Mouse (Mus musculus): Measurements from ENCODE around the gene Baiap2. TPM values are rescaled to one million over a fixed set of nuclear protein-coding genes. Genes with fewer than 3 reads are reported as not detected.

The Baiap2 gene
- polyA plus RNA-seq, 1 experiment from 2014 or later, result 9.8 TPM

DNA sequence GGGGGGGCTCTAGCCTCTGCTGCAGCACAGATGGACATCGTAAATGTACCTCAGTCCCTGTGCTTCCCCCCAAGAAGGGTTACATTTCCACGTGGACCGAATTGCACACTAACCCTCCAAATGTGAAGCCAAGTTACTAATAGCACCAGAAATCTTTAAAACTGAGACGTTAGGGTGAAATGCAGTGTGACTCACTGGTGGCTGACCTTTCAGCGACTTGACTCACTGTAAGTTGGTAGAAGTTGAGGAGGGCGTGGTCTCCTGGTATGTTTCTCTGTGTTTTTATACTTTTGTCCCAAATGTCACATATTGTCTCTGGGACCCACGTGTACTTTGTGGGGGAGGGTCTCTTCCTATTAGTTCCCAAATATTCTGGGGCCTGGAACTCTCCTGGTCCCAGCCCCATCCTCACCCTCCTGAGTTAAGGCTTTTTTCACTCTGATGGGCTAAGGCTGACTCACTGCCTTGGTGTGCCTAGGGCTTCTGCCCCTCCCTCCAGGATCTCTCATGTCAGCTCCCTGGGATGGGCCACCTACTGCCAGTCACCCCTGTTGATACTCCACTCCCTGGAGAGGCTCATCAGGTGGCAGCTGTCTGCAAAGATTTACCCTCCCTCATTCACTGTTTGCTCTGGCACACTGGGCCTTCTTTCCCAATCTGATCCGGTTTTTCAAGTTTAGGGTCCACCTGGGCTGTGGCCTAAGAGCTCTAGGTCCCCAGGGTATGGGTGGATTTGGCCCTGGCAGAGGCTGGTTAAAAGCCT, 33.4 kb downstream of the Baiap2 start:
- no peaks in the 10 kb centered on the region for H3K4me1 ChIP-seq (ENCODE audit: control insufficient read depth, insufficient read depth, low read length)
- no peak overlapping the region for H3K4me3 ChIP-seq (ENCODE audit: low read depth, low read length)
- H3K9ac ChIP-seq (ENCODE audit: low read length), result no peak overlapping the region
- peak; percentile 72 for DNase-seq (ENCODE audit: low spot score, missing footprints)
- no peaks in the 10 kb centered on the region for H3K9me3 ChIP-seq (ENCODE audit: control insufficient read depth, low read length)
- H3K27me3 ChIP-seq (ENCODE audit: control insufficient read depth, insufficient read depth, low read length), result no peaks in the 10 kb centered on the region
- no peak for ATAC-seq (ENCODE audit: low FRiP score)
- 83% methylated on average over 8 of the region's 8 CpGs for WGBS
- no peak overlapping the region for H3K4me2 ChIP-seq
- H3K36me3 ChIP-seq (ENCODE audit: control insufficient read depth, insufficient read depth, low read length), result peaks cover 2% of the 10 kb centered on the region; the same call in 1 of the 2 replicates
- H3K27ac ChIP-seq (ENCODE audit: low read depth, low read length), result no peak overlapping the region

DNA sequence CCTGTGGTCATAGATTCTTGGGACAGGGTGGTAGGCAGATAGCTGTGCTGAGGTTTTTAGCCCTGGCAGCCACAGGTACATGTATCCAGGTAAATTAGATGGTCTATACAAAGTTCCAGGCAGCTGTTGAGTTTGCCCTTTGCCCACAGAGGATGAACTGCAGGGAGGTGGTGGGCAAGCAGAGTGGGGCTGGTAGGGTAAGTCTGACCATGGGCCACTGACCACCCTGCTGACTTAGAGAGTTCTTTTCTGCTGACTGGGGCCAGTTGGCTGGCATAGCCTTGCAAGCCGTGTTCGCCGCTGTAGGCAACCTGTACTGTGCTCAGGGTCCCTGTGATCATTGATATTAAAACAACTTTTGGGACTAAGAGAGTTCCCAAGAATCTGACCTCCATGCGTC, 36.1 kb downstream of the Baiap2 start:
- DNase-seq (ENCODE audit: low spot score, missing footprints), result no peak
- Histone ChIP-seq H3K4me3 (ENCODE audit: low read depth, low read length) (no peak overlapping the region), H3K4me1 (ENCODE audit: control insufficient read depth, insufficient read depth, low read length) (no peaks in the 10 kb centered on the region), H3K27ac (ENCODE audit: low read depth, low read length) (no peak overlapping the region), H3K27me3 (ENCODE audit: control insufficient read depth, insufficient read depth, low read length) (no peaks in the 10 kb centered on the region), H3K36me3 (ENCODE audit: control insufficient read depth, insufficient read depth, low read length) (peaks cover 2% of the 10 kb centered on the region; the same call in 1 of the 2 replicates), H3K9me3 (ENCODE audit: control insufficient read depth, low read length) (no peaks in the 10 kb centered on the region), H3K4me2 (no peak overlapping the region), H3K9ac (ENCODE audit: low read length) (no peak overlapping the region)
- no peak for ATAC-seq (ENCODE audit: low FRiP score)
- WGBS, result 94% methylated on average over 4 of the region's 4 CpGs

DNA sequence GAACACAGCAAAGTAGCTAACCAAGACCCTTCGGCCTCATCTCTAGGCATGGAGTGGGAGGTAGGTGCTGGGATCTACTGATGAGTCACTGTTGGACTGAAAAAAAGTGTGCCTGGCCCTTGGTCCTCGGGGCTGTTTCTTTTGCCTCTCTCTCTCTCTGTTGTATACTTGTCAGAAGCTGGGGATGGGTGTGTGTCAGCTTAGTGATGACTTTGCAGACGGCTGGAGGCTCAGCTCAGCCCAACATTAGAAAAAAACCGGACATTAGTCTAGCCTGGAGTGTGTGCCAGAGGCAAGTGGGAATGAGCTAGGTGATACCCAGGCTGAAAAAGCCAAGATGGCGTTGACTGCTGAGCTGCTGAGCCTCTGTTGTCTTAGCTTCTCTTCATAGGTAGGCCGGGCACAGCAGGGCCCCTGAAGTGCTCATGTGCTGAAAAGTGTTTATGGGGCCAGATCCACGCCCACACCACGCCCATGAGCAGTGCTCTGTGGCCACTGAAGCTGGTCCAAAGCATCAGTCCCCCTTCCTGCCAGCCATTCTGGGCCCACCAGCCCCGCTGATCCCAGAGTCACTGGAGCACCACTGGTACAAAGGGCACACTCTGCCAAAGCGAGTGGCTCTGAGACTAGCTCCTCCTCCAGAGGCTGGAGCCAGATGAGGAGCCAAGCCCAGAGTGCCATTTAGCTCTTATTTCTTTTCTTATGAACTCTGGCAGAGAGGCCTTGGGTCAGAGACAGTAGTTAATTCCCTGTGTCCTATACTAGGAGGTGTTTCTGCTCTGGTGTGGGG, 37.2 kb downstream of the Baiap2 start:
- no peak overlapping the region for H3K4me2 ChIP-seq
- no peaks in the 10 kb centered on the region for H3K27me3 ChIP-seq (ENCODE audit: control insufficient read depth, insufficient read depth, low read length)
- H3K9ac ChIP-seq (ENCODE audit: low read length), result no peak overlapping the region
- no peak overlapping the region for H3K27ac ChIP-seq (ENCODE audit: low read depth, low read length)
- 81% methylated on average over 10 of the region's 10 CpGs for WGBS
- H3K4me3 ChIP-seq (ENCODE audit: low read depth, low read length), result no peak overlapping the region
- peaks cover under 1% of the 10 kb centered on the region; the same call in 1 of the 2 replicates for H3K36me3 ChIP-seq (ENCODE audit: control insufficient read depth, insufficient read depth, low read length)
- no peaks in the 10 kb centered on the region for H3K9me3 ChIP-seq (ENCODE audit: control insufficient read depth, low read length)
- ATAC-seq (ENCODE audit: low FRiP score) (no peak), DNase-seq (ENCODE audit: low spot score, missing footprints) (no peak)
- no peaks in the 10 kb centered on the region for H3K4me1 ChIP-seq (ENCODE audit: control insufficient read depth, insufficient read depth, low read length)

DNA sequence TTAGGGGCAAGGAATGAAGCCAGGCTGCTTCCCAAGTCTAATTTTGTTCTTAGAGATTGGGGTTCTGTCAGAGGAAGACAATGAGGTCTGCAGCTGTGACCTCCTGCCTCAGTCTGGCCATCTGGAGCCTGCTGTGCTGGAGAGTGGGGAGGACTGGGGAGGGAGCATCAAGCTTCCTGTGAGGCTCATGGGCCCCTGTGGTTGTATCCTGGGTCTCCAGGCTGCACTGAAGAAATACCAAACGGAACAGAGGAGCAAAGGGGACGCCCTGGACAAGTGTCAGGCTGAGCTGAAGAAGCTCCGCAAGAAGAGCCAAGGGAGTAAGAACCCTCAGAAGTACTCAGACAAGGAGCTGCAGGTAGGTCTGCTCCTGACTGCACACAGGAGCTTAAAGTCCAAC, 39.2 kb downstream of the Baiap2 start:
- H3K9ac ChIP-seq (ENCODE audit: low read length), result no peak overlapping the region
- no peak overlapping the region for H3K4me3 ChIP-seq (ENCODE audit: low read depth, low read length)
- DNase-seq (ENCODE audit: low spot score, missing footprints) (no peak), ATAC-seq (ENCODE audit: low FRiP score) (no peak)
- H3K27me3 ChIP-seq (ENCODE audit: control insufficient read depth, insufficient read depth, low read length), result no peaks in the 10 kb centered on the region
- no peaks in the 10 kb centered on the region for H3K9me3 ChIP-seq (ENCODE audit: control insufficient read depth, low read length)
- no peak overlapping the region for H3K27ac ChIP-seq (ENCODE audit: low read depth, low read length)
- no peaks in the 10 kb centered on the region for H3K36me3 ChIP-seq (ENCODE audit: control insufficient read depth, insufficient read depth, low read length)
- H3K4me2 ChIP-seq, result no peak overlapping the region
- WGBS, result 71% methylated on average over 3 of the region's 3 CpGs
- H3K4me1 ChIP-seq (ENCODE audit: control insufficient read depth, insufficient read depth, low read length), result no peaks in the 10 kb centered on the region

DNA sequence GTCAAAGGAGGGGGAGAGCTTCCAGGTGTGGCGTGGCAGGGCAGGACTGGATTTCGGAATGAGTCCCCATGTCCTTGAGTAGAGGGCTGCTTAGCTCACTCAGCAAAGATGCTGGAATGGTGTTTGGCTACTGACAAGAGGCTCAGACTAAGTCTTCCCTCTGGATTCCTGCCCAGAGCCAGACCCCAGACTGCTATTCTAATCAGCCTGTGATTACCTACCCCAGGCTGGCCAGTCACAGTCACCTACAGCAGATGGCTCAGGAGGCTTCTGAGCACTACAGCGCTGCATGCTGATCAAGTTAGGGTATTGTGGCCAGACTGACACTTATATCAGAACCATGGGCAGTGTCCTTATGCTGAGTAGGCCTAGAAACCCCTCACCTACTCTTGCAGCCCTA, 39.7 kb downstream of the Baiap2 start:
- ATAC-seq (ENCODE audit: low FRiP score), result no peak
- Histone ChIP-seq H3K4me2 (no peak overlapping the region), H3K4me1 (ENCODE audit: control insufficient read depth, insufficient read depth, low read length) (no peaks in the 10 kb centered on the region), H3K27ac (ENCODE audit: low read depth, low read length) (no peak overlapping the region), H3K9me3 (ENCODE audit: control insufficient read depth, low read length) (no peaks in the 10 kb centered on the region), H3K4me3 (ENCODE audit: low read depth, low read length) (no peak overlapping the region), H3K36me3 (ENCODE audit: control insufficient read depth, insufficient read depth, low read length) (no peaks in the 10 kb centered on the region), H3K27me3 (ENCODE audit: control insufficient read depth, insufficient read depth, low read length) (no peaks in the 10 kb centered on the region), H3K9ac (ENCODE audit: low read length) (no peak overlapping the region)
- DNase-seq (ENCODE audit: low spot score, missing footprints), result no peak
- WGBS, result 95% methylated on average over 3 of the region's 3 CpGs

DNA sequence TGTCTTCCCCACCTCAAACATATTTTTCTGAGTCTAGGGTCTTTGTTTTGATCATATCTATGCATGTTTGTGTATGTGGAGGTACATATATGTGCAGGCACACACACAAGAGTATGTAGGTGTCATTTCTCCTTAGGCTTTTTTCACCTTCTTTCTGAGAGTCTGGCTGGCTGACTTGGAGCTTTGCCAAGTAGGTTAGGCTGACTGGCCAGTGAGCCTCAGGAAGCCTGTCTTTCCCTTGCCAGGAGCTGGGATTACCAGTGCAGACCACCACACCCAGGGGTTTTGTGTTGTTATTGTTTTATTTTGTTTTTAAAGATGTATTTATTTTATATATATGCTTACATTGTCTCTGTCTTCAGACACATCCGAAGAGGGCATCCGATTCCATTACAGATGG, 40.6 kb downstream of the Baiap2 start:
- no peak overlapping the region for H3K9ac ChIP-seq (ENCODE audit: low read length)
- DNase-seq (ENCODE audit: low spot score, missing footprints), result no peak
- no peaks in the 10 kb centered on the region for H3K27me3 ChIP-seq (ENCODE audit: control insufficient read depth, insufficient read depth, low read length)
- no peak overlapping the region for H3K4me2 ChIP-seq
- no peaks in the 10 kb centered on the region for H3K36me3 ChIP-seq (ENCODE audit: control insufficient read depth, insufficient read depth, low read length)
- no peaks in the 10 kb centered on the region for H3K4me1 ChIP-seq (ENCODE audit: control insufficient read depth, insufficient read depth, low read length)
- no peaks in the 10 kb centered on the region for H3K9me3 ChIP-seq (ENCODE audit: control insufficient read depth, low read length)
- 89% methylated on average over 2 of the region's 2 CpGs for WGBS
- no peak for ATAC-seq (ENCODE audit: low FRiP score)
- H3K27ac ChIP-seq (ENCODE audit: low read depth, low read length), result no peak overlapping the region
- no peak overlapping the region for H3K4me3 ChIP-seq (ENCODE audit: low read depth, low read length)

DNA sequence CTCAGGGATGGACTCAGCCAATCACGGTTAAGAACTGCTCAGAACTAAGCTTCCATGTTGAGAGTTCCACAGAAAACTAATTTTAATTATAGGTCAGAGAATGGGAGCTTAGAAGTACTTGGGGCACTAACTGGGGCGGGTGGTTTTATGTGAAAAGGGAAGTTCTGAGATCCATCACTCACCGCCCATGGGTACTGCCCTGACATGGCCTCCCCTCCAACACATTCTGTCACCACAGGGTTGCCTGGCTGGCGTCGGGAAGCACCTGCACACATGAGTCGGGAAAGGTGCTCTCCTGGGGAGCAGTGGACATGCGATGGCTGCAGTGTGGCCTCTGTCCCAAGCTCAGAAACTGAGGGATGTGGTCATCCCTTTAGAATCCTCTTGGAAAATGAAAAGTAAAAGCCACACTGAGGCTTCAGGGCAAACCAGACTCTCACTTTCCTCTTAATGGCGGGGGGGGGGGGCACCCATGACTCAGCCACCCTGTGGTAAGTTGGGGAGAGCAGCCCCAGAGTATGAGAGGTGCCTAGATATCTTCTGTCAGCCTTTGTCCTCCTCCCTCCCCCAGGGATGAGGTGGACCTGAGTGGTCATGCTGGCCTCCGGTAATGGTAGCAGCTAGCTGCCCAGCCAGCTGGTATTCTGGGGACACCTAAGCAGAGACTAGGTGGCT, 44.3 kb downstream of the Baiap2 start:
- H3K4me2 ChIP-seq, result no peak overlapping the region
- WGBS, result 88% methylated on average over 9 of the region's 9 CpGs
- H3K9me3 ChIP-seq (ENCODE audit: control insufficient read depth, low read length), result no peaks in the 10 kb centered on the region
- no peaks in the 10 kb centered on the region for H3K36me3 ChIP-seq (ENCODE audit: control insufficient read depth, insufficient read depth, low read length)
- H3K9ac ChIP-seq (ENCODE audit: low read length), result no peak overlapping the region
- DNase-seq (ENCODE audit: low spot score, missing footprints) (no peak), ATAC-seq (ENCODE audit: low FRiP score) (no peak)
- peaks cover 16% of the 10 kb centered on the region for H3K4me1 ChIP-seq (ENCODE audit: control insufficient read depth, insufficient read depth, low read length)
- no peak overlapping the region for H3K4me3 ChIP-seq (ENCODE audit: low read depth, low read length)
- H3K27me3 ChIP-seq (ENCODE audit: control insufficient read depth, insufficient read depth, low read length), result no peaks in the 10 kb centered on the region
- H3K27ac ChIP-seq (ENCODE audit: low read depth, low read length), result no peak overlapping the region

DNA sequence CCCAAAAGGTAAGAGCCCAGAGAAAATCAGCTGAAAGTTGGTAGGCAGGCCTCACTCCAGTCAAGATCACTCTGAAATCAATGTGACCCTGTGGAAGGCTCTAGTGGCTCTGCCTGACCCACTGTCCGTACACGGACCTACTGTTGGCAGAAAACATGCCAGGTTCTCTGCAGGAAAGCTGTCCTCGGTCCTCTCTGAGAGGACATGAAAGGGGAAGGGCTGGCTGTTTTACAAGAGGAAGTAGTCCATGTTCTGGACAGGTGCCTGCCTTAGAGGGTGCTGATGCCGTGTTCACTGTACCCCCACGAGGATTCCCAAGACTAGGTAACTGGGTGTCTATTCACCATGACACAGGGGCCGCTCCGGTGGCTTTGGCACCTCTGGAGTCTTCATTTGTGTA, 45.3 kb downstream of the Baiap2 start:
- Histone ChIP-seq H3K4me3 (ENCODE audit: low read depth, low read length) (no peak overlapping the region), H3K9ac (ENCODE audit: low read length) (no peak overlapping the region), H3K36me3 (ENCODE audit: control insufficient read depth, insufficient read depth, low read length) (no peaks in the 10 kb centered on the region), H3K4me2 (no peak overlapping the region), H3K27ac (ENCODE audit: low read depth, low read length) (no peak overlapping the region), H3K4me1 (ENCODE audit: control insufficient read depth, insufficient read depth, low read length) (peaks cover 16% of the 10 kb centered on the region), H3K27me3 (ENCODE audit: control insufficient read depth, insufficient read depth, low read length) (no peaks in the 10 kb centered on the region), H3K9me3 (ENCODE audit: control insufficient read depth, low read length) (no peaks in the 10 kb centered on the region)
- ATAC-seq (ENCODE audit: low FRiP score) (no peak), DNase-seq (ENCODE audit: low spot score, missing footprints) (no peak)
- 89% methylated on average over 7 of the region's 7 CpGs for WGBS

DNA sequence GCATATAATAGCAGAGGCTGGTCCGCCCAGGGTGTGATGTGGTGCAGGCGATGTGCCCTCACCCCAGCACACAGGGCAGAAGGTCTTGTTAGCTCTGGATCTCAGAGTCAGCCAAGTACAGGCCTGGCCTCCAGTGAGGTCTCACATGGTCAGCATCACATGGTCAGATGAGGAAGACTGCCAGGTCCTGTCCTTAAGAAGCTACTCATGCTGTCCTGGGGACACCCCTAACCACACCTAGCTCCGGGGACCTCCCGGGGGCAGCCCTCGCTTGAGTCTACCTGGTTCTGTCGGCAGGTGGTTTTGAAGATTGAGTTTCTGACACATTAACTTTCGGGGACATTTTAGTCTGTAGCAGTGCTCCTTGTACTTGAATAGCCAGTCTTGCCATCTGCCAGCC, 45.8 kb downstream of the Baiap2 start:
- H3K9me3 ChIP-seq (ENCODE audit: control insufficient read depth, low read length), result no peaks in the 10 kb centered on the region
- H3K27me3 ChIP-seq (ENCODE audit: control insufficient read depth, insufficient read depth, low read length), result no peaks in the 10 kb centered on the region
- no peak for ATAC-seq (ENCODE audit: low FRiP score)
- no peak overlapping the region; the same call in 1 of the 2 replicates for H3K27ac ChIP-seq (ENCODE audit: low read depth, low read length)
- no peaks in the 10 kb centered on the region for H3K36me3 ChIP-seq (ENCODE audit: control insufficient read depth, insufficient read depth, low read length)
- DNase-seq (ENCODE audit: low spot score, missing footprints), result no peak
- H3K4me1 ChIP-seq (ENCODE audit: control insufficient read depth, insufficient read depth, low read length), result peaks cover 16% of the 10 kb centered on the region
- no peak overlapping the region for H3K4me3 ChIP-seq (ENCODE audit: low read depth, low read length)
- WGBS, result 94% methylated on average over 7 of the region's 7 CpGs
- no peak overlapping the region for H3K9ac ChIP-seq (ENCODE audit: low read length)
- no peak overlapping the region for H3K4me2 ChIP-seq
